Mouse (Mus musculus): ENCODE data around the gene Prr5. TPM values are rescaled to one million over a fixed set of nuclear protein-coding genes. Genes with fewer than 3 reads are reported as not detected.

Prr5 gene
- polyA plus RNA-seq (2016; fragmentation: Nextera tagmentation; extraction: Ambion mirVana) = 16.3 and 16.5 TPM in 2 replicates

DNA sequence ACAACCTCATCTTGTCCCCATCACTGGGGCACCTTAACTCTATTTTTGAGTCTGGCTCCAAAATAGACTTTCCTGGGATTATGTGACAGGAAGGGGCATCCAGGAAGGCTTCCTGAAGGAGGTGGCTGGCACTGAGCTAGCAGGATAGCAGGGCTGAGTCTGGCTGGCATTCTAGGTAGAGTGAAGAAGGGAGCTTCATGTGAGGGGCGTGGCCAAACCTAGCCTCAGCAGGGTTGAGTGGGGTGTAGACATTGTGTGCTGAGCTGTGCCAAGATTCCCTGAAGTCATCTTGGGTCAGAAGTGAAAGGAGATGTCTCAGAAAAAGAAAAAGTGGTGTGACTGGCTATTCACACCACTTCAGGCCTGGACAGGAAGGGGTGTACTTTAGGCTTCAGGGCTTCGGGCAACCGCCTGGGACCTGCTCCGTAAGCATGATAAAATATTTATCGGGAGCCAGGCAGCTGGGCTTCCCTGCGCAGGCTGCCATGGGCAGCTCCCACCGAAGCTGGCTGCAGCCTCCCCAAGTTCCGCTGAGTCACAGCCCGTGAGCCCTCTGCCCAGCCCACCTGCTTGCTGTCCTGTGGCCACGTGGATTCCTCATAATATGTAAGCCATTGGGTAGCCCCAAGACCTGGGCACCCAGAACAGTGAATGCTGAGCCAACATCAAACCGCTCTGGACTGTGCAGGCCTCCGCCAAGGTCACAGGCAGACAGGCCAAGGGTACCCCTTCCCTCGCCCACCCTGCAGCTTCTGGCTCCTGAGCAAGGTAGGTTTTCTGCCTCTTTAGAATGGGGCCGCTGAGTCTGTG, at the start of gene Prr5:
Gene Prr5 (plus strand): TSS at position 683 of the 810 bp plus-strand sequence.
- no peak within 1 kb of the TSS for H3K27ac ChIP-seq
- peaks cover 21% of the 10 kb centered on the region for H3K4me1 ChIP-seq
- DNase-seq (ENCODE audit: low spot score) = no peak
- no peaks in the 10 kb centered on the region for H3K9me3 ChIP-seq (replicated peaks)
- 85% methylated on average over 14 of the region's 14 CpGs for WGBS
- H3K36me3 ChIP-seq = no peaks in the 10 kb centered on the region
- peaks cover 26% of the 10 kb centered on the region for H3K27me3 ChIP-seq (ENCODE audit: low read depth, poor library complexity, severe bottlenecking)
- no peak within 1 kb of the TSS for H3K4me3 ChIP-seq

DNA sequence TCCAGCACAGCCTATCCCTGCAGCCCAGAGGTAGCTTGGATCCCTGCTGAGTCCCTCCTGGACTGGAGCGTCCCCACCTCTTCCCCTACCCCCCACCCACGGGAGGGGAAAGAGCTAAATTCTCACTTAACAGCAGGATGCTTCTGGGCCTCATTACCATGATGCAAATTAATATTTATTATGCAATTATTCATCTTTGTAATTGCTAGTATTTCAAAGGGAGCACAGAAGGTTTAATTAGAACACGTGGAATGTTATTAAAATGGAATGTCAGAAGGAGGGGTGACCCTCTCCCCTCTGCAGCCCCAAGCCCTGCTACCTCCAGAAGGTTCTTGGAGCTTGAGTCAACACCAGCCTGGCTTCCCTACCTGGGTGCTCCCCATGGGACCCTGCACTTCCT, 49.4 kb upstream of the Prr5 start:
- peaks cover 17% of the 10 kb centered on the region for H3K4me1 ChIP-seq
- DNase-seq (ENCODE audit: low spot score) = no peak
- H3K4me3 ChIP-seq = no peak overlapping the region
- WGBS = 66% methylated on average over 3 of the region's 3 CpGs
- no peaks in the 10 kb centered on the region for H3K9me3 ChIP-seq (replicated peaks)
- no peak overlapping the region for H3K27ac ChIP-seq
- H3K36me3 ChIP-seq = no peaks in the 10 kb centered on the region
- peaks cover 40% of the 10 kb centered on the region for H3K27me3 ChIP-seq (ENCODE audit: low read depth, poor library complexity, severe bottlenecking)

- Histone ChIP-seq H3K4me1 (peaks cover 23% of the 10 kb centered on the region), H3K27ac (no peak overlapping the region), H3K4me3 (no peak overlapping the region), H3K27me3 (ENCODE audit: low read depth, poor library complexity, severe bottlenecking) (peaks cover 24% of the 10 kb centered on the region), H3K36me3 (no peaks in the 10 kb centered on the region), H3K9me3 (replicated peaks) (no peaks in the 10 kb centered on the region)
- WGBS = 37% methylated on average over 14 of the region's 14 CpGs
- DNase-seq (ENCODE audit: low spot score) = no peak
Measured at GRCm38 (mm10) chr15:84621722-84622428, 47.5 kb upstream of the Prr5 start.

- no peak for DNase-seq (ENCODE audit: low spot score)
- peaks cover 17% of the 10 kb centered on the region for H3K4me1 ChIP-seq
- no peak overlapping the region for H3K4me3 ChIP-seq
- no peak overlapping the region for H3K27ac ChIP-seq
- WGBS = 74% methylated on average over 9 of the region's 9 CpGs
- no peaks in the 10 kb centered on the region for H3K9me3 ChIP-seq (replicated peaks)
- peaks cover 24% of the 10 kb centered on the region for H3K27me3 ChIP-seq (ENCODE audit: low read depth, poor library complexity, severe bottlenecking)
- H3K36me3 ChIP-seq = no peaks in the 10 kb centered on the region
Measured at GRCm38 (mm10) chr15:84624870-84625269, 44.5 kb upstream of the Prr5 start.

GRCm38 (mm10) chr15:84625712-84626414, 43.6 kb upstream of the Prr5 start:
- DNase-seq (ENCODE audit: low spot score) = no peak
- Histone ChIP-seq H3K4me1 (peaks cover 17% of the 10 kb centered on the region), H3K4me3 (no peak overlapping the region), H3K9me3 (replicated peaks) (no peaks in the 10 kb centered on the region), H3K27ac (0 out of 2 replicates have a peak overlapping the region, but pooled peaks have one; percentile 15), H3K36me3 (no peaks in the 10 kb centered on the region), H3K27me3 (ENCODE audit: low read depth, poor library complexity, severe bottlenecking) (peaks cover 22% of the 10 kb centered on the region)
- WGBS = 73% methylated on average over 6 of the region's 6 CpGs

- peaks cover 8% of the 10 kb centered on the region for H3K27me3 ChIP-seq (ENCODE audit: low read depth, poor library complexity, severe bottlenecking)
- 78% methylated on average over 5 of the region's 5 CpGs for WGBS
- H3K9me3 ChIP-seq (replicated peaks) = no peaks in the 10 kb centered on the region
- no peak overlapping the region for H3K4me3 ChIP-seq
- no peaks in the 10 kb centered on the region for H3K36me3 ChIP-seq
- H3K27ac ChIP-seq = no peak overlapping the region
- DNase-seq (ENCODE audit: low spot score) = no peak
- H3K4me1 ChIP-seq = peaks cover 17% of the 10 kb centered on the region
Measured at GRCm38 (mm10) chr15:84627308-84627707, 42.1 kb upstream of the Prr5 start.

DNA sequence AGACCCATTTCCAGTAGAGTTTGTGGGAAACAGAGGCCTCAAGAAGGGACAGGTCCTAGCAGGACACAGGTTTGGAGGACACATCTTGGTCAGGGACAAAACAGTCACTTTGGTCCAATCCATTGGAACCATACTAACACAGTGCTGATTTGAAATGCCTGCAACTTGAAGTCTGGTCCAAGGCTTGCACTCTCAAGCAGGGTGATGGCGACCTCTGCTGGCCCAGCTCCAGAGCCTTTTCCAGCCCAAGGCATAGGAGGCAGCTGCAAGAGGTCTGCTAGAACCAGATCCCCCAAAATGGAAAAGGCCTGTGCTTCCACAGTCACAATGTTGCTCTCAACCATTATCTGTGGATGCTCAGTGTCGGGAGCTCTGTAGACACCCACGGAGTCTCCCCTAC, 39.7 kb upstream of the Prr5 start:
- H3K36me3 ChIP-seq = no peaks in the 10 kb centered on the region
- peak; percentile 87 for DNase-seq (ENCODE audit: low spot score)
- 14% methylated on average over 3 of the region's 3 CpGs for WGBS

DNA sequence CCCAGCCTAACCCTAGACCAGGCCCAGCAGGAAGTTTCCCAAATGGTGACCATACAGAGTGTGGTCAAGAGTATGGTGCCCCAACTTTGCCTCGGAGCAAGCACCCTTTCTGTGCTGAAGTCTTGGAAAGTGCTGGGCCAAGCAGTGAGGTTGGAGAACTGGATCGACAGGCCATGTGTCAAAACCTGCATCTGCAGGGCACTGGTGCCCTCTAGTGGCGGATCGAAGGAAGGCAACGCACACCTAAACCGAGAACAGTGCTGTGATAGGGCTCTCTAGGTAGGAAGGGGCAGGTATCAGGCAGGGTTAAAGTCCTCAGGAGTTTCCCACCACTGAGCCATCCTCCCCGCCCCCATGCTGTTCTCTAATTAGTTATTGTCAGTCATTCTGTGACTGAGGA, 37.9 kb upstream of the Prr5 start:
- Histone ChIP-seq H3K9me3 (replicated peaks) (no peaks in the 10 kb centered on the region), H3K4me3 (no peak overlapping the region), H3K36me3 (no peaks in the 10 kb centered on the region), H3K4me1 (no peaks in the 10 kb centered on the region), H3K27ac (no peak overlapping the region), H3K27me3 (ENCODE audit: low read depth, poor library complexity, severe bottlenecking) (no peaks in the 10 kb centered on the region)
- DNase-seq (ENCODE audit: low spot score) = peak; percentile 91
- 2% methylated on average over 7 of the region's 7 CpGs for WGBS

More for the DNA sequence above, 39.7 kb upstream of the Prr5 start:
- no peaks in the 10 kb centered on the region for H3K9me3 ChIP-seq (replicated peaks)
- H3K4me1 ChIP-seq = peaks cover 17% of the 10 kb centered on the region
- H3K4me3 ChIP-seq = no peak overlapping the region
- H3K27me3 ChIP-seq (ENCODE audit: low read depth, poor library complexity, severe bottlenecking) = no peaks in the 10 kb centered on the region
- H3K27ac ChIP-seq = no peak overlapping the region

- Histone ChIP-seq H3K36me3 (no peaks in the 10 kb centered on the region), H3K9me3 (replicated peaks) (no peaks in the 10 kb centered on the region), H3K4me1 (peaks cover 11% of the 10 kb centered on the region), H3K4me3 (no peak overlapping the region), H3K27ac (no peak overlapping the region), H3K27me3 (ENCODE audit: low read depth, poor library complexity, severe bottlenecking) (no peaks in the 10 kb centered on the region)
- 68% methylated on average over 3 of the region's 3 CpGs for WGBS
- DNase-seq (ENCODE audit: low spot score) = no peak
Measured at GRCm38 (mm10) chr15:84634361-84634760, 35.1 kb upstream of the Prr5 start.

GRCm38 (mm10) chr15:84638405-84638804, 31.0 kb upstream of the Prr5 start:
- Histone ChIP-seq H3K4me3 (no peak overlapping the region), H3K9me3 (replicated peaks) (no peaks in the 10 kb centered on the region), H3K27me3 (ENCODE audit: low read depth, poor library complexity, severe bottlenecking) (no peaks in the 10 kb centered on the region), H3K36me3 (no peaks in the 10 kb centered on the region), H3K27ac (no peak overlapping the region), H3K4me1 (peaks cover 35% of the 10 kb centered on the region)
- DNase-seq (ENCODE audit: low spot score) = no peak

GRCm38 (mm10) chr15:84639072-84639450, 30.4 kb upstream of the Prr5 start:
- no peaks in the 10 kb centered on the region for H3K36me3 ChIP-seq
- H3K4me3 ChIP-seq = no peak overlapping the region
- WGBS = 38% methylated on average over 5 of the region's 5 CpGs
- peaks cover 35% of the 10 kb centered on the region for H3K4me1 ChIP-seq
- peak overlapping the region; percentile 50 for H3K27ac ChIP-seq
- H3K9me3 ChIP-seq (replicated peaks) = no peaks in the 10 kb centered on the region
- DNase-seq (ENCODE audit: low spot score) = no peak
- no peaks in the 10 kb centered on the region for H3K27me3 ChIP-seq (ENCODE audit: low read depth, poor library complexity, severe bottlenecking)

- no peak overlapping the region for H3K4me3 ChIP-seq
- H3K27ac ChIP-seq = peak overlapping the region; percentile 50
- no peak for DNase-seq (ENCODE audit: low spot score)
- H3K9me3 ChIP-seq (replicated peaks) = no peaks in the 10 kb centered on the region
- no peaks in the 10 kb centered on the region for H3K27me3 ChIP-seq (ENCODE audit: low read depth, poor library complexity, severe bottlenecking)
- no peaks in the 10 kb centered on the region for H3K36me3 ChIP-seq
- H3K4me1 ChIP-seq = peaks cover 35% of the 10 kb centered on the region
- WGBS = 26% methylated on average over 6 of the region's 6 CpGs
Measured at GRCm38 (mm10) chr15:84639451-84640136, 29.8 kb upstream of the Prr5 start.
